Mouse (Mus musculus): ENCODE measurements around the gene Nupl2.

- TF ChIP-seq CTCF (IDR thresholded peaks at IDR 0.05; ENCODE audit: control insufficient read depth, insufficient read depth, insufficient read length) (no peak), CEBPB (IDR thresholded peaks at IDR 0.05; ENCODE audit: low read depth) (no peak)
These were observed 49.8 kb downstream of the Nupl2 start for GRCm38 (mm10) chr5:24214547-24214878.
